Mouse (Mus musculus) ovary, postnatal 14 days (tissue): ENCODE results near the gene Edc3.
A peak's percentile ranks its signal among the peaks of the same experiment; 100 is the strongest.

ENCODE experiments used
- DNase-seq: peaks from one replicate; pipeline ENCODE4 v3.0.0; 2022; ENCODE audit warnings: low spot score

Gene Edc3

DNA sequence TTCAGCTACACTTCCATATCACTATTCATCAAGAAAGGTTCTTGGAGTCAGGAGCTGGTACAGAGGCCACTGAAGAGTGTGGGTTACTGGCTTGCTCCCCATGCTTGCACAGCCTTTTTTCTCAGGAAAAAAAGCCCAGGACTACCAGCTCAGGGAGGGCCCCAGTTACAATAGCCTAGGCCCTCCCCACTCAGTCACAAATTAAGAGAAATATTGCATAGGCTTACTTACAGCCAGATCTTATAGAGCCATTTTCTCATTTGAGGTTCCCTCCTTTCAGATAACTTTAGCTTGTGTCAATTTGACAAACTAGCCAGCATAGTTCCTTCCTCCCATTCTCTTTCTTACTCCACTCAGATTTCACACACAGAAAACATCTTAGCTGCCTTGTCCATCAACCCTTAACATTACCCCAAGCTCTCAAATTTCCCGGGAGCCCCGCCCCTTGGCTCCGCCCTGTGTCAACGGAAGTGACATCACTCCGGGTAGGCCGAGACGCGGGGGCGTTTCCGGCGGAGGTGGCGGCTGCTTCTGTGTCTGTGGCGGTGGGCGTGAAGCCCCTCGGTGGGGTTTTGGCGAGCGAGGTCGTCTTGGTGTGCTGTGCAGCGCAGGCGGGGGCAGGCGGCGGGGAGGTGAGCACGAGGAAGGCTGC lies at the start of gene Edc3:
Gene Edc3 (plus strand): TSS at position 473 of the 652 bp plus-strand sequence.
- peak; percentile 85 for DNase-seq

DNA sequence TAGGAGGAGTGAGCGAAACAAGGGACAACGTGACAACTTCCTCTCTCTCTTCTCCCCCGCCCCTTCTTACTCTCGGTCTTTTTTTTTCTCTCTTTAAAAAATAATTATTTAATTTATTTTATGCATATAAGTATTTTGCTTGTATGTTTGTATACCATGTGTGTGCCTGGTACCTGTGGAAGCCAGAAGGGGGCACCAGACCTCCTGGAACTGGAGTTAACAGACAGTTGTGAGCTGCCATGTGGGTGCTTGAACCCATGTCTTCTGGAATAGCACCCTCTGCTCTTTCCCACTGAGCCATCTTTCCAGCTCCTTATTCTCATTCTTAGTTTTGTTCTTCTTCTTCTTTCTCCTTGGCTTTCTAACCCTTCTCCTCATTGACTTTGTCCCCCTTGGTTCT lies 49.4 kb upstream of the Edc3 start:
- no peak for DNase-seq

- peak; percentile 53 for DNase-seq
These were observed 48.6 kb upstream of the Edc3 start for GRCm38 (mm10) chr9:57659774-57660173.

DNA sequence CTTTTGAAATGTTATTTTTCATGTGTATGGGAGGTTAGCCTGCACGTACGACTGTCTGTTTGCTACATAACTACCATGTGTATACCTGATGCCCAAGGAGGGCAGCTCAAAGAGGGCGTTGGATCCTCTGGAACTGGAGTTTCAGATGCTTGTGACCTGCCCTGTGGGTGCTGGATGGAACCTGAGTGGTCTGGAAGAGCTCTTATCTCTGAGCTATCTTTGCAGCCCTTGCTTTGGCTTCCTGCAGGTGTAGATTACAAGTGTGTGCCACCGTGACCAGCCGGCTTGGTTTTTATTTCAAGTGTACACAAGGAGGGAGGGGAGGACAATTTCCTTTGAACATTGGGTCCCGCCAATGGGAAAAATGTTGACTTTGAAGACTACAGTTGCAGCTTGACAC lies 47.8 kb upstream of the Edc3 start:
- DNase-seq: no peak

DNA sequence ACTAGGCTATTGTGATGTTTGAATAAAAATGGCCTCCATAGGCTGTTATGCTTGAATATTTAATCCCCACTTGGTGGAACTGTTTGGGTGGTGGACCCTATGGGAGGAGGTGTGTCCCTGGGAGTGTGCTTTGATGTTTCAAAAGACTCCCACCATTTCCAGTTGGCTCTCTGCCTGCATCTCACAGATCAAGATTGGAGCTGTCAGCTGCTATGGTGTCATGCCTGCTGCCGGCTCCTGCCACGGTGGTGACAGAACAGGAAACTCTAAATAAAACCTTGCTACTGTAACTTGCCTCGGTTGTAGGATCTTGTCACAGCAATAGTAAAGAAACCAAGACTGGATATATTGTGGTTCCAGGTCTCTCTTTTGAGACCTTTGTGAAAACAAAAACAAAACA lies 46.8 kb upstream of the Edc3 start:
- no peak for DNase-seq

GRCm38 (mm10) chr9:57664616-57665015 lies 43.7 kb upstream of the Edc3 start:
- DNase-seq: no peak

DNA sequence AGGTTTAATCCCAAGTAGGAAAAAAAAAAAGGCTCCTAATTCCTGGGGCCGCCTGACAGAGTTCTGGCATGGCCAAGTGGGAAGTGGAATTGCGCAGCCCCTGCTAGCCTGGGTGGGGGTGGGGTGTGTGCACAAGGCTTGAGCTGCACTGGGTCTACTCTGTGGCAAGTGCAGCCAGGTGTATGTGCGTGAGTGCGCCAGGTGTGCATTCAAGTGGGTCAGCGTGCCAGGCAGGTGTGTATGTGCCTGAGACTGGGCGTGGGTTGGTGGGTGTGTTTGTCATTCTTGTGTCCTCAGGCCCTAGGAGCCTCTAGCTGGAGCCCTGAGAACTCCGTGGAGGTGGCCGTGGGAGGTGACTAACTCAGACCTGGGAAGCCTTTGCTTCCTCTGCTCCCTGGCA lies 41.8 kb upstream of the Edc3 start:
- DNase-seq: no peak

GRCm38 (mm10) chr9:57667136-57667535 lies 41.2 kb upstream of the Edc3 start:
- DNase-seq: no peak

GRCm38 (mm10) chr9:57667817-57668216 lies 40.5 kb upstream of the Edc3 start:
- no peak for DNase-seq

DNA sequence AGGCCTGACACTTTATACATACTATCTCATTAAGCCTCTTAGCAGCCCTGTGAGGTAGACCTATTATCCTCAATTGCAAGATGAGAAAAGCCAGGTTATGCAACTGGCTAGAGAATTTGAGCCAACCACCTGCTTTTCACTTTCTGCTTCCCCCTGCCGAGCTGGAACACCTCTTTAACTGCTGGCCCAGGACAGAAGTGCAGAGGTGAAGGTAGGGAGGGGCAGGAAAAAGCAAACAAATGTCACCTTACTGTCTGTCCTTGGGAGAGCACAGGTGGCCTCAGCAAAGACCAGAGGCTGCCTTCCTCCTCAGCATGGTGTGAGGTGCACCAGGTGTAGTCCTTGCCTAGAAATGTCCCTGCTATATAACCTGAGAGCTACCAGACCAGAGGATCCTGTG lies 40.1 kb upstream of the Edc3 start:
- DNase-seq: no peak

DNA sequence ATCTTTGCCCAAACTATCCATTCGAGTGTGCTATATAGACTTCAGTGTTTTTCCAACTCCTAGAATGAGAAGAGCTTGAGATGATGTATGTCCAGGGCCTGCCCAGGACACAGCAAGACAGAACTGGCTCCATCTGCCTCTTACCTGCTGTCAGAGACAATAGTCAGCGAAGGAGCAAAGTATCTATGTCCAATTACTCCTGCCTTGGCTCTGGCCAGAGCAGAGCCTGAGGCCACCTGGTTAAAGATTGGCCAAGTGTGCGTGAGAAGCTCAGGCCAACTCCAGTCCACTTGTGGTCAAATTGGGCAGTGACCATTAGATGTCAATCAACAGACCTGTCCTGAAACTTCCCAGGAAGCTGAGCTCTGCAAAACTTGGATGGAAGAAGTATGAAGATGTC lies 38.8 kb upstream of the Edc3 start:
- DNase-seq: no peak

DNA sequence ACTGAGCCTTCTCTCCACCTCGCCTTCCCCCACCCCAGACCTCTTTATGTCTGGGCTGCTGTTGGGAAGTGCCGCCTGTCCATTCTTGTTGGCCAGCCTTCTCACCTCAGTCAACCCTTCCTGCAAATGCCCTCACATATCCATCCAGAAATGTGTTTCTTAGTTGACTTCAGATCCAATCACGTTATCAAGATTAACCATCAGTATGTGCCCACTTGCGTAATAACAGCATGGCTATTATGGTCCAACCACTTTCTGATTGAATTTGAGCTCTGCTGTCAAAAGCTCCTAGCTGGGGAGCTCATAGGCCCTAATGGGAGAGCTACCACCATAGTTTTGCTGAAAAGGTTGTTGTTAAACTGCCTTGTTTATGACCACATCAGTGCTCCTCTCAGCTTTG lies 37.3 kb upstream of the Edc3 start:
- DNase-seq: no peak

DNA sequence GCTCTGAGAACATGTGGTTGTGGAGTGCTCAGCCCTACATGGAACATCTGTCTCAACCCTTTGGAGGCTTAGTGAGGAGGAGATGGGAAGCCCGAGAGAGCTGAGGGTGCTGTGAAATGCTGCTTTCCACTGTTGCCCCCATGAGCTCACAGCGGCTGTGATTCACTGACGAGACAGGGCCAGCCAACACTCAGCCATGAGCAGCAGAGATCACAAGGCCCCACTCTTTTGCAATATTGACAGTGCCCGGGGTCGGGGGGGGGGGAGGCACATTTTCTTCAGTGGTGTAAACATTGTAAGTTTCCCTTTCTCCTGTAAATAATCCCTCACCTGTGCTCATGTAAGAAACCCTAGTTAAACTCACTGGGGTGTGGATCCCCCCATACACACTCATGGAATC lies 36.8 kb upstream of the Edc3 start:
- no peak for DNase-seq

- no peak for DNase-seq
These were observed 26.9 kb upstream of the Edc3 start for GRCm38 (mm10) chr9:57681411-57681810.

- no peak for DNase-seq
These were observed 24.8 kb upstream of the Edc3 start, which contains the start of gene Cyp1a2 for GRCm38 (mm10) chr9:57683520-57683919. Gene Cyp1a2, minus strand, starts transcription at chr9:57683703.

- no peak for DNase-seq
These were observed 22.3 kb upstream of the Edc3 start for GRCm38 (mm10) chr9:57686011-57686410.

- DNase-seq: no peak
These were observed 20.6 kb upstream of the Edc3 start, which contains the start of gene Cyp1a1 for GRCm38 (mm10) chr9:57687751-57688150. Gene Cyp1a1, plus strand, starts transcription at chr9:57687928.

- DNase-seq: no peak
These were observed 20.2 kb upstream of the Edc3 start for GRCm38 (mm10) chr9:57688158-57688557.

GRCm38 (mm10) chr9:57688606-57689005 lies 19.7 kb upstream of the Edc3 start:
- DNase-seq: no peak

DNA sequence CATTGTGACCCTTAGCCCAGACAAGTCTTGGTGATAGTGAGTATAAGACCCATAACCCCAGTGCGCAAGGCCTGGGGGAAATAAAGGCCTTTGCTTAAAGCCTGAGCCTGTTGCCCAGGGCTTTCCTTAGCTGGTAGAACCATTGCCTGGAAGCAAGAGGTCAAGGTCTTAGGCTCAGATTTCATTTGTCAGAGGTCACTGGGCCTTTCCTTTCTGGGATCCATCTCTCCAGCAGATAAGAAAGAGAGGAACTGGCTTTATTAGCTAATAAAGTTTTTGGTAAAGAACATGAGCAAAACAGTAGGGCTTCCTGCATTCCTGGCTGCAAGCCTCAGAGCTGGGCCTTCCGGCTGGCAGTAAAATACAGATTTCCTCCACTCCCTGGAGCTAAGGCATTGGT lies 14.2 kb upstream of the Edc3 start:
- DNase-seq: no peak

- no peak for DNase-seq
These were observed 11.7 kb upstream of the Edc3 start for GRCm38 (mm10) chr9:57696380-57697285.

DNA sequence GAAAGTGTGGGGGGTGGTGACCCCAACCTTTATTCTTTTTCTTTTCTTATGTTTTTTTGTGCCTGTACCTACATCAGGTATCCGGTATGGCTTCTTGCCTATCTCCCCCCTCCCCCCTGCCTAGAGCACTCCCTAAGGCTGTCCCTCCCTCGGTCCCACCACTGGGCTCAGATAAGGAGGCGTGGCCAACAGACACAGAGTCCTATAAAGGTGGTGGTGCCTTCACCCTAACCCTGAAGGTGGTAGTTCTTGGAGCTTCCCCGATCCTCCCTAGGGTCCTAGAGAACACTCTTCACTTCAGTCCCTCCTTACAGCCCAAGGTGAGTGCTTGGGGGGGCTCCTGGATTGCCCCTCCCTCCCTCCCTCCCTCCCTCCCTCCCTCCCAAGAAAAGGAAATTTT lies 11.0 kb upstream of the Edc3 start:
- no peak for DNase-seq

DNA sequence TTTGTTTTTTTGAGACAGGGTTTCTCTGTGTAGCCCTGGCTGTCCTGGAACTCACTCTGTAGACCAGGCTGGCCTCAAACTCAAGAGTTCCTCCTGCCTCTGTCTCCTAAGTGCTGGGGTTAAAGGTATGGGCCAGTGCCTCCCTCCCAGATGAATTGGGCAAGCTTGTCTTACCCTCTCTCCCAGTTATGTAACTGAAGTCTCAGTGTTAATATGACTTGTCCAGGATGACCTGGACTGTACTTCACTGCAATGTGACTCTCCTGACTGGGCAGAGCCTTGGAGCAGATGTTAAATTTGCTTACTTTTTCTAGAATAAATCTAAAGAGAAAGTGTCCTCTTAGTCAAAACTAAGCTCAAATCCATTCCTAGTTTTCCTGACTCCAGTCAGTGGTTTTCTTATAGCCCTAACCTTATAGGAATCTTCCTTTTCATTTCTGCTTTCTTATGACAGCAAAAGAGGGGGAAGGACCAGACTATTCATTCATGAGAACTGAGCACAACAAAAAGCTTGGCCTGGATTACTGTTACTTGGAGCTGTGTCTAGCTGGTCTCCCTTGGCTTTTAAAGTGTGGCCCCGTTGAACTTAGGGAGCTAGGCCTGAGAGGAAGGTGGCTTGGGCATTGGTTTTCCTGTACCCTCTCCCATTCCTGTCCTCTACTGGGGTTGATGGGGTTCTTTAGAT lies 9.7 kb upstream of the Edc3 start:
- no peak for DNase-seq
